Mouse (Mus musculus) embryonic facial prominence, embryonic 10.5 days (tissue): ENCODE measurements around the gene Vti1b. TPM values are rescaled to one million over a fixed set of nuclear protein-coding genes. Genes with fewer than 3 reads are reported as not detected.

Experiments used
- DNase-seq: peaks from one replicate; pipeline ENCODE4 v3.0.0-alpha.2; 2017; ENCODE audit warnings: low spot score
- H3K27ac ChIP-seq: fragments of 300-500 bp; sonication (generic); replicated peaks from 2 replicates; pipeline ENCODE4 v1.5.1; 2016; ENCODE audit warnings: mild to moderate bottlenecking
- H3K27me3 ChIP-seq: fragments of 300-500 bp; sonication (generic); replicated peaks from 2 replicates; pipeline ENCODE4 v1.6.1; 2016; ENCODE audit warnings: low read depth, mild to moderate bottlenecking; ENCODE audit not compliant: poor library complexity, severe bottlenecking
- H3K36me3 ChIP-seq: fragments of 300-500 bp; sonication (generic); replicated peaks from 2 replicates; pipeline ENCODE4 v1.6.1; 2016; ENCODE audit warnings: mild to moderate bottlenecking, moderate library complexity
- H3K4me1 ChIP-seq: fragments of 300-500 bp; sonication (generic); 2 replicates; pipeline ENCODE4 v1.6.1; 2016
- H3K4me3 ChIP-seq: fragments of 300-500 bp; sonication (generic); 2 replicates; pipeline ENCODE4 v1.5.1; 2016; ENCODE audit warnings: mild to moderate bottlenecking, moderate library complexity
- H3K9me3 ChIP-seq: fragments of 300-500 bp; sonication (generic); 2 replicates; pipeline ENCODE4 v1.6.1; 2016; ENCODE audit warnings: mild to moderate bottlenecking
- WGBS: fragments of 180-500 bp; shearing (Covaris S2); methylation state at CpG from one replicate; pipeline ENCODE4 v1.1.7; 2016; 5-methylcytosine and 5-hydroxymethylcytosine counted together
- polyA plus RNA-seq: library from polyadenylated mRNA; unstranded; fragments of >200 nt; fragmentation: Nextera tagmentation; extraction: Ambion mirVana; gene quantifications from 2 replicates; pipeline ENCODE4 v1.2.1, GENCODE M21; 2016

Gene Vti1b
- polyA plus RNA-seq, 1 experiment from 2014 or later = 93.5 TPM

DNA sequence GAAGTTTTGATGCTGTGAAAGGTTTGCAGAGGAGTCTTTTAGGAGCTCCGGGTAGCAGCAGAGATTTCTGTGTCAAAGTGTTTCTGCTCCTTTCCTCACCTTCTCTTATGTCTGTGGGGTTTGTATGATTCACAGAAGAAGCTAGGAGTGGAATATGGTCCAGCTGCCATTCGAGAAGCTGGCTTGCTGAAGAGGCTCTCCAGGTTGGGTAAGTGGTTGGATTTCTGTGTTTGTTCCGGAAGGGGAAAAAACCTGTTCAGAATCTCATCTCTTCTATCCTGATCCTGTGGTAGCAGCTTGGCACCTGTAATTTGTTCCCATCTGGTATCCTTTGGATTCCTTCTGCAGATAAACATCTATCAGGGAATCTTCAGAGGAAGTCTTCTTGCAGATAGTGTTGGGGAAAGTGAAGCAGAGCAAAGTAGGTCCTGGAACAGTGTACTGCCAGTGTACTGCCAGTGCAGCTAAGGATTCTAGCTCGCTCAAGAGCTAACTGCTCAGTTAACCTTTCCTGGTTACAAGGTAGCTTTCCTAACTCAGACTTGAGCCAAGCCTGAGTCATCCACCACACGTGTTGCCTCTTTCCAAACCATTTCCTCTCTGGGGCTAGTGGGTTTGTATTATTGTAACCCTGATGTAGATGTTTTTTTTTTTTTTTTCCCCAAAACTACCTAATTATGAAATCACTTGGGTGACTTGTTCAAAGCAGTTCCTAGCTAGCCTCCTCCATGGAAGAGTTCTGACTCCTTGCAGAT is 40.6 kb downstream of the Vti1b start:
- 26% methylated on average over 5 of the region's 5 CpGs for WGBS

DNA sequence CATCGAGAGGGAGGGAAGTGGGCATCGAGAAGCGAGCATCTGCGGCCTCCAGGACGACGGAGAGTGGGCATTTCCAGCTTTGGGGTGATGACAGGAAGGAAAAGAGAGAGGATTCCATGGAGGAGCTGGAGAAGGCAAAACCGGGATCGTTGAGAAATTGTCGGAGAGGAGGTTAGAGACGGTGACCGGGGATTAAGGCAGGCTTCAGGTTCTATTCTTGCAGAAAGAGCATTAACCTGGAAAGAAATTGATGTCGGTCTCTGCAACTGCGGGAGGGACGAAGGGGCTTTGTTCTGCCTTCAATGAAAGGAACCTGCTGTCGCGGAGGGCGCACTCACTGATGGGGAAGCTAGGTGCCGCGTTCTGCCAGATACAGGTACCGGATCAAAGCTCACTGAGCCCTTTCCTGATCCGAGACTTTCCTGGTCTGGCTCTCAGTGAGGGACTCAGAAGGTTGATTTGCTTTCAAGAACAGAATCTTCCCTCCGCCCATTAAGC is 41.2 kb downstream of the Vti1b start:
- Histone ChIP-seq H3K27ac (no peak overlapping the region; the same call in 1 of the 2 replicates), H3K27me3 (peaks cover 44% of the 10 kb centered on the region), H3K9me3 (no peaks in the 10 kb centered on the region), H3K36me3 (no peaks in the 10 kb centered on the region), H3K4me3 (peak overlapping the region; percentile 64), H3K4me1 (peaks cover 26% of the 10 kb centered on the region)
- DNase-seq = peak; percentile 40
- WGBS = under 1% methylated on average over 22 of the region's 22 CpGs

More for the DNA sequence above, 40.6 kb downstream of the Vti1b start:
- no peaks in the 10 kb centered on the region for H3K9me3 ChIP-seq
- no peak for DNase-seq
- H3K4me3 ChIP-seq = peak overlapping the region; percentile 64
- H3K27me3 ChIP-seq = peaks cover 44% of the 10 kb centered on the region
- peaks cover 26% of the 10 kb centered on the region for H3K4me1 ChIP-seq
- H3K27ac ChIP-seq = no peak overlapping the region
- H3K36me3 ChIP-seq = no peaks in the 10 kb centered on the region

- Histone ChIP-seq H3K36me3 (no peaks in the 10 kb centered on the region), H3K4me1 (peaks cover 25% of the 10 kb centered on the region), H3K4me3 (peak within 1 kb of the TSS; percentile 64), H3K9me3 (no peaks in the 10 kb centered on the region), H3K27me3 (peaks cover 44% of the 10 kb centered on the region), H3K27ac (no peak within 1 kb of the TSS; the same call in 1 of the 2 replicates)
- DNase-seq = peak; percentile 87
- WGBS = under 1% methylated on average over 47 of the region's 47 CpGs
Observed at GRCm38 (mm10) chr12:79130299-79131177, 41.9 kb downstream of the Vti1b start, which contains the start of gene Arg2. TSS of gene Arg2 (plus strand) at chr12:79130777.

- no peaks in the 10 kb centered on the region for H3K9me3 ChIP-seq
- 36% methylated on average over 3 of the region's 3 CpGs for WGBS
- no peak overlapping the region for H3K27ac ChIP-seq
- DNase-seq = no peak
- no peaks in the 10 kb centered on the region for H3K27me3 ChIP-seq
- H3K36me3 ChIP-seq = no peaks in the 10 kb centered on the region
- H3K4me1 ChIP-seq = no peaks in the 10 kb centered on the region
- H3K4me3 ChIP-seq = no peak overlapping the region
Observed at GRCm38 (mm10) chr12:79122820-79123219, 49.6 kb downstream of the Vti1b start.

- 90% methylated on average over 4 of the region's 4 CpGs for WGBS
- DNase-seq = no peak
- no peaks in the 10 kb centered on the region for H3K36me3 ChIP-seq
- no peak overlapping the region for H3K27ac ChIP-seq
- no peak overlapping the region for H3K4me3 ChIP-seq
- no peaks in the 10 kb centered on the region for H3K9me3 ChIP-seq
- no peaks in the 10 kb centered on the region for H3K4me1 ChIP-seq
- H3K27me3 ChIP-seq = no peaks in the 10 kb centered on the region
Observed at GRCm38 (mm10) chr12:79118991-79119390, 53.5 kb downstream of the Vti1b start.

Other genes with a start within 250 kb of the Vti1b start
- 3.5 and 3.8 TPM in 2 replicates for gene Tmem229b, start 165.0 kb downstream of the Vti1b start, polyA plus RNA-seq
- gene Plekhh1, start 143.5 kb downstream of the Vti1b start, polyA plus RNA-seq = 4.3 and 5.9 TPM in 2 replicates
- 32.7 and 33.4 TPM in 2 replicates for gene Pigh, start 83.0 kb downstream of the Vti1b start, polyA plus RNA-seq
- 2.9 and 3.5 TPM in 2 replicates for gene Arg2, start 41.9 kb downstream of the Vti1b start, polyA plus RNA-seq
- 20.7 and 24.1 TPM in 2 replicates for gene Rdh11, start 19.6 kb upstream of the Vti1b start, polyA plus RNA-seq
- 1.0 and 1.8 TPM in 2 replicates for gene Rdh12, start 36.2 kb upstream of the Vti1b start, polyA plus RNA-seq
- gene Zfyve26, start 123.6 kb upstream of the Vti1b start, polyA plus RNA-seq = 15.2 and 16.5 TPM in 2 replicates
- gene Rad51b, start 124.6 kb upstream of the Vti1b start, polyA plus RNA-seq = 6.4 and 8.4 TPM in 2 replicates